In the genomic region with DNA sequence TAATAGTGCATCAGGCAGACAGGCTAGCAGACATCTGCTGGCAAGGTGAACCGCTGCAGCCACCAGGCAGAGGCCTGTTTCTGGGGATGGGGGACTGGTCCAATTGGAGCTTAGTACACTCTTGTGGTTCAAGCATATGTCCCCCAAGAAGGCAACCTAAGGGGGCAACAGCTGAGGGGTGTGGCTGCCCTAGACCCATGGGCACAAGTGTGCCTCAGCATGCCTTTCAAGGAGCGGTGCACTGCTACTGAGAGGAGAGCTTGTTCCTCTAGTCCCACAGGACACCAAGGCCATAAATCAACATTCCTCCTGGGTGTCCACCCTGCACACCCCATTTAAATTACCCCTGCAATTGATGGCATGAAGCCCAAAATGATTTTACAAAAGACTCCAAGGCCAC, we compare ENCODE assay signal across 14 mouse cellular contexts.
"Had no signal": no experiment of that assay in that cellular context is flagged by ENCODE, and none has a peak within 500 bp of the region (broad histone marks: within the 10 kb centered on the region; RNA-seq: fewer than 3 reads in every experiment).

No protein-coding gene starts in this region.

- H3K27ac ChIP-seq: midbrain, embryonic 10.5 days; midbrain, embryonic 13.5 days; midbrain, embryonic 15.5 days; neural tube, embryonic 12.5 days; stomach, embryonic 15.5 days; stomach, postnatal 0 days had no signal

- H3K4me2 ChIP-seq: lung, embryonic 14.5 days; midbrain, embryonic 13.5 days; midbrain, embryonic 15.5 days; neural tube, embryonic 12.5 days; stomach, embryonic 15.5 days had no signal

- H3K9ac ChIP-seq: lung, embryonic 14.5 days; midbrain, embryonic 13.5 days; midbrain, embryonic 15.5 days; neural tube, embryonic 12.5 days; stomach, embryonic 15.5 days had no signal

- ATAC-seq: midbrain, embryonic 13.5 days; midbrain, embryonic 15.5 days had no signal

- H3K27me3 ChIP-seq: midbrain, embryonic 13.5 days; midbrain, embryonic 15.5 days; neural tube, embryonic 12.5 days; stomach, embryonic 15.5 days had no signal

- DNase-seq: lung, adult 18-20 months; lung, embryonic 14.5 days; lung, postnatal 10 days; lung, postnatal 4 days; right cerebral cortex, postnatal 14 days; thymus, adult 2 months; thymus, postnatal 25 days; thymus, postnatal 4 days had no signal

- H3K4me3 ChIP-seq: midbrain, embryonic 10.5 days; midbrain, embryonic 13.5 days; midbrain, embryonic 15.5 days; neural tube, embryonic 12.5 days; stomach, embryonic 15.5 days had no signal

- H3K4me1 ChIP-seq: midbrain, embryonic 10.5 days; midbrain, embryonic 15.5 days; neural tube, embryonic 12.5 days; stomach, embryonic 15.5 days had no signal

- H3K9me3 ChIP-seq: midbrain, embryonic 10.5 days; midbrain, embryonic 13.5 days; midbrain, embryonic 15.5 days; neural tube, embryonic 12.5 days; stomach, embryonic 15.5 days had no signal
